Mouse (Mus musculus) brown adipose tissue, adult 24 weeks (tissue): ENCODE data around the gene Pfpl. TPM values are rescaled to one million over a fixed set of nuclear protein-coding genes. Genes with fewer than 3 reads are reported as not detected.

ENCODE experiments used
- H3K27ac ChIP-seq: fragments of 200-500 bp; replicated peaks from 2 replicates; pipeline ENCODE4 v1.5.1; 2012; ENCODE audit warnings: low read depth, mild to moderate bottlenecking, low read length
- H3K4me1 ChIP-seq: fragments of 200-500 bp; 2 replicates; pipeline ENCODE4 v1.6.1; 2012; ENCODE audit warnings: low read length, mixed read lengths; ENCODE audit not compliant: control insufficient read depth, insufficient read depth, insufficient read length
- H3K4me3 ChIP-seq: fragments of 200-500 bp; 2 replicates; pipeline ENCODE4 v1.5.1; 2012; ENCODE audit warnings: low read depth, mild to moderate bottlenecking, low read length, moderate library complexity; ENCODE audit not compliant: insufficient read depth
- polyA plus RNA-seq: library from polyadenylated mRNA; stranded (reverse); fragments of >200 nt; gene quantifications from 2 replicates; pipeline ENCODE4 v1.2.4, GENCODE M21; 2012; ENCODE audit not compliant: missing spikeins, insufficient read depth, insufficient read length

The Pfpl gene
- not detected in 2 replicates for polyA plus RNA-seq

GRCm38 (mm10) chr19:12427605-12428004 is at the start of gene Pfpl:
TSS of gene Pfpl (plus strand) at chr19:12427905.
- no peak within 1 kb of the TSS for H3K27ac ChIP-seq
- no peak within 1 kb of the TSS for H3K4me3 ChIP-seq

GRCm38 (mm10) chr19:12386979-12387378 is 40.7 kb upstream of the Pfpl start, which contains the start of gene Olfr1440:
TSS of gene Olfr1440 (plus strand) at chr19:12387279.
- no peaks in the 10 kb centered on the region for H3K4me1 ChIP-seq

More at GRCm38 (mm10) chr19:12427605-12428004, at the start of gene Pfpl:
- H3K4me1 ChIP-seq, result no peaks in the 10 kb centered on the region

GRCm38 (mm10) chr19:12413737-12414136 is 14.0 kb upstream of the Pfpl start:
- no peak overlapping the region for H3K4me3 ChIP-seq
- no peak overlapping the region for H3K27ac ChIP-seq
- H3K4me1 ChIP-seq, result no peaks in the 10 kb centered on the region

More at GRCm38 (mm10) chr19:12386979-12387378, 40.7 kb upstream of the Pfpl start, which contains the start of gene Olfr1440:
- H3K27ac ChIP-seq, result no peak within 1 kb of the TSS
- no peak within 1 kb of the TSS for H3K4me3 ChIP-seq

GRCm38 (mm10) chr19:12417361-12417760 is 10.3 kb upstream of the Pfpl start, which contains the start of gene Olfr1441:
TSS of gene Olfr1441 (plus strand) at chr19:12417433.
- Histone ChIP-seq H3K4me3 (no peak within 1 kb of the TSS), H3K4me1 (no peaks in the 10 kb centered on the region), H3K27ac (no peak within 1 kb of the TSS)

GRCm38 (mm10) chr19:12418312-12418711 is 9.4 kb upstream of the Pfpl start:
- no peak overlapping the region for H3K27ac ChIP-seq
- no peaks in the 10 kb centered on the region for H3K4me1 ChIP-seq

GRCm38 (mm10) chr19:12420555-12420954 is 7.2 kb upstream of the Pfpl start:
- Histone ChIP-seq H3K4me1 (no peaks in the 10 kb centered on the region), H3K4me3 (no peak overlapping the region), H3K27ac (no peak overlapping the region)

More at GRCm38 (mm10) chr19:12418312-12418711, 9.4 kb upstream of the Pfpl start:
- no peak overlapping the region for H3K4me3 ChIP-seq

GRCm38 (mm10) chr19:12421680-12422079 is 6.0 kb upstream of the Pfpl start:
- no peak overlapping the region for H3K4me3 ChIP-seq
- no peaks in the 10 kb centered on the region for H3K4me1 ChIP-seq
- H3K27ac ChIP-seq, result no peak overlapping the region

GRCm38 (mm10) chr19:12427101-12427500 is 604 bp upstream of the Pfpl start:
- Histone ChIP-seq H3K4me3 (no peak overlapping the region), H3K27ac (no peak overlapping the region), H3K4me1 (no peaks in the 10 kb centered on the region)

- Histone ChIP-seq H3K4me1 (no peaks in the 10 kb centered on the region; the same call in 1 of the 2 replicates), H3K27ac (no peak overlapping the region), H3K4me3 (no peak overlapping the region)
Observed at GRCm38 (mm10) chr19:12433033-12433432, 5.3 kb downstream of the Pfpl start.

GRCm38 (mm10) chr19:12435011-12435416 is 7.3 kb downstream of the Pfpl start:
- Histone ChIP-seq H3K4me1 (no peaks in the 10 kb centered on the region; the same call in 1 of the 2 replicates), H3K4me3 (no peak overlapping the region)

GRCm38 (mm10) chr19:12435750-12436524 is 8.2 kb downstream of the Pfpl start:
- no peak overlapping the region for H3K4me3 ChIP-seq
- H3K4me1 ChIP-seq, result peaks cover 3% of the 10 kb centered on the region
- H3K27ac ChIP-seq, result peak overlapping the region; percentile 85

More at GRCm38 (mm10) chr19:12435011-12435416, 7.3 kb downstream of the Pfpl start:
- peak overlapping the region; percentile 85 for H3K27ac ChIP-seq

- Histone ChIP-seq H3K27ac (peak overlapping the region; percentile 91), H3K4me3 (no peak overlapping the region), H3K4me1 (peaks cover 3% of the 10 kb centered on the region)
Observed at GRCm38 (mm10) chr19:12439581-12439980, 11.9 kb downstream of the Pfpl start.

GRCm38 (mm10) chr19:12440103-12440725 is 12.5 kb downstream of the Pfpl start:
- Histone ChIP-seq H3K4me3 (no peak overlapping the region), H3K27ac (peak overlapping the region; percentile 98), H3K4me1 (peaks cover 3% of the 10 kb centered on the region)

- peak overlapping the region; percentile 55 for H3K27ac ChIP-seq
- H3K4me3 ChIP-seq, result no peak overlapping the region
- H3K4me1 ChIP-seq, result peaks cover 3% of the 10 kb centered on the region
Observed at GRCm38 (mm10) chr19:12442560-12442959, 14.9 kb downstream of the Pfpl start.

- no peak overlapping the region for H3K27ac ChIP-seq
Observed at GRCm38 (mm10) chr19:12445014-12445413, 17.3 kb downstream of the Pfpl start.

More at GRCm38 (mm10) chr19:12445014-12445413, 17.3 kb downstream of the Pfpl start:
- H3K4me3 ChIP-seq, result no peak overlapping the region
- H3K4me1 ChIP-seq, result peaks cover 3% of the 10 kb centered on the region; the same call in 1 of the 2 replicates
